Mouse (Mus musculus): ENCODE results near the gene Gm28374.

Gene Gm28374

GRCm38 (mm10) chr19:6085417-6085879 is 3.4 kb upstream of the Gm28374 start:
- peak; percentile 76 for DNase-seq (ENCODE audit: extremely low spot score)

- DNase-seq (ENCODE audit: extremely low spot score), result peak; percentile 97
Observed at GRCm38 (mm10) chr19:6084478-6085248, 2.6 kb upstream of the Gm28374 start, which contains the start of the genes Zfpl1 and Cdca5. Zfpl1 (minus strand) TSS chr19:6084956. Cdca5 (plus strand) TSS chr19:6084983.

- no peak for DNase-seq (ENCODE audit: extremely low spot score)
Observed at GRCm38 (mm10) chr19:6079983-6080480, 2.0 kb downstream of the Gm28374 start, which contains the start of gene Tmem262. Tmem262 (plus strand) TSS chr19:6080033.

- peak; percentile 91 for DNase-seq (ENCODE audit: extremely low spot score)
Observed at GRCm38 (mm10) chr19:6076564-6077393, 5.3 kb downstream of the Gm28374 start, which contains the start of gene Vps51. Vps51 (minus strand) TSS chr19:6077231.

- no peak for DNase-seq (ENCODE audit: extremely low spot score)
Observed at GRCm38 (mm10) chr19:6073889-6074288, 8.2 kb downstream of the Gm28374 start.

- no peak for DNase-seq (ENCODE audit: extremely low spot score)
Observed at GRCm38 (mm10) chr19:6071261-6071660, 10.8 kb downstream of the Gm28374 start.

- no peak for DNase-seq (ENCODE audit: extremely low spot score)
Observed at GRCm38 (mm10) chr19:6070571-6071250, 11.3 kb downstream of the Gm28374 start.

- DNase-seq (ENCODE audit: extremely low spot score), result no peak
Observed at GRCm38 (mm10) chr19:6069851-6070250, 12.2 kb downstream of the Gm28374 start.

GRCm38 (mm10) chr19:6068951-6069350 is 13.1 kb downstream of the Gm28374 start:
- DNase-seq (ENCODE audit: extremely low spot score), result no peak

- DNase-seq (ENCODE audit: extremely low spot score), result peak; percentile 89
Observed at GRCm38 (mm10) chr19:6067724-6068415, 14.2 kb downstream of the Gm28374 start, which contains the start of gene Tm7sf2. Tm7sf2 (minus strand) TSS chr19:6068373.

GRCm38 (mm10) chr19:6067011-6067723 is 14.9 kb downstream of the Gm28374 start:
- DNase-seq (ENCODE audit: extremely low spot score), result peak; percentile 87

GRCm38 (mm10) chr19:6066571-6066970 is 15.5 kb downstream of the Gm28374 start:
- DNase-seq (ENCODE audit: extremely low spot score), result no peak

GRCm38 (mm10) chr19:6063081-6063480 is 19.0 kb downstream of the Gm28374 start:
- no peak for DNase-seq (ENCODE audit: extremely low spot score)

- DNase-seq (ENCODE audit: extremely low spot score), result no peak
Observed at GRCm38 (mm10) chr19:6062418-6062817, 19.6 kb downstream of the Gm28374 start.

- peak; percentile 42 for DNase-seq (ENCODE audit: extremely low spot score)
Observed at GRCm38 (mm10) chr19:6061641-6062302, 20.3 kb downstream of the Gm28374 start.

GRCm38 (mm10) chr19:6061021-6061533 is 21.0 kb downstream of the Gm28374 start, which contains the start of gene Znhit2:
Znhit2 (plus strand) TSS chr19:6061192.
- DNase-seq (ENCODE audit: extremely low spot score), result peak; percentile 91

- no peak for DNase-seq (ENCODE audit: extremely low spot score)
Observed at GRCm38 (mm10) chr19:6058966-6059365, 23.1 kb downstream of the Gm28374 start.

- DNase-seq (ENCODE audit: extremely low spot score), result no peak
Observed at GRCm38 (mm10) chr19:6058513-6058912, 23.5 kb downstream of the Gm28374 start.

Measured in embryo, embryonic 9.5 days (tissue).